Mouse (Mus musculus): ENCODE results near the gene Camta1. TPM values are rescaled to one million over a fixed set of nuclear protein-coding genes. Genes with fewer than 3 reads are reported as not detected.

Gene Camta1
- total and polyA plus RNA-seq, 2 experiments from 2014 or later = 127 to 145 TPM

DNA sequence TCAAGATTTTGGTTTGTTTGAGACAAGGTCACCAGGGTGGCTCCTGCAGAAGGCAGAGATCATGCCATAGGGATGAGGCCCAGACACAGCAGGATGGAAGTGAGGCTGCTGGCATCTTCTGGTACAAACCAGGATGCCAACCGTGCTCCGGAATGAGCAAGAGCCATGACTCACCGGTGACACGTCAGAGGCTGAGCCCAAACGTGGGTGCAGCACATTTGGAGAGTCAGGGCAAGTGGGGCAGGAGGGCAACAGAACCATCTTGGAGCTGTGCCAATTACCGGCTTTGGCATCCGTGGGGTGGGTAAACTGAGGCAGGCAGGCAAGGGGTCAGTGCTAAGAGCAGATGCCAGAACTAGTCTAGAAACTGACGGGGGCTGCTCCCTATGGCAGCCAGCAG is 888.4 kb downstream of the Camta1 start:
- H3K27ac ChIP-seq = no peak overlapping the region
- no peak for TF ChIP-seq CTCF (IDR thresholded peaks at IDR 0.05; ENCODE audit: low read depth)
- no peaks in the 10 kb centered on the region for H3K27me3 ChIP-seq (ENCODE audit: insufficient read depth, low read length)
- H3K4me1 ChIP-seq (ENCODE audit: insufficient read depth, low read length) = no peaks in the 10 kb centered on the region
- no peak overlapping the region for H3K9ac ChIP-seq (replicated peaks; ENCODE audit: low read length)
- H3K4me3 ChIP-seq (ENCODE audit: low read length) = no peak overlapping the region
- DNase-seq (ENCODE audit: low spot score) = no peak
- no peaks in the 10 kb centered on the region for H3K9me3 ChIP-seq (ENCODE audit: low read length)
- no peak overlapping the region for H3K4me2 ChIP-seq (ENCODE audit: low read depth, low read length)
- no peak for ATAC-seq
- no peaks in the 10 kb centered on the region for H3K36me3 ChIP-seq (ENCODE audit: insufficient read depth, low read length)
- 85% methylated on average over 8 of the region's 8 CpGs for WGBS

DNA sequence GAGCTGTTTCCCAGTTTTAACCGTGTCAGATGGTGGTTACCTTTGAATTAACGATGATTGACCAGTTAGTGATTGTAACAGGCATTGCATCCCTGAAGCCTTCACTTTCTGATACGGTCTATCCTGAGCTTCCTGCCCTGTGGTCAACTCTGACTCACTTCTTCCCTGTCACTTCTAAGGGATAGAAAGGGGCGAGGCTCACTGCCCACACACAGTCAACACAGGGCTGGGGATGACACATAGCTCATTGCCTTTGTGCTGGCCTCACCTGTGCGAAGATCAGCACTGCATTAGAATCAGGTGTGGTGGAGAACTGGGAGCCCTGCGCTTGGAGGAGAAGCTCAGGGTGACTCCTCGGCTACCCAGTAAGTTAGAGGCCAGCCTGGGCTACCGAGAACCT is 892.7 kb downstream of the Camta1 start:
- Histone ChIP-seq H3K36me3 (ENCODE audit: insufficient read depth, low read length) (no peaks in the 10 kb centered on the region), H3K4me1 (ENCODE audit: insufficient read depth, low read length) (no peaks in the 10 kb centered on the region), H3K9me3 (ENCODE audit: low read length) (no peaks in the 10 kb centered on the region), H3K27me3 (ENCODE audit: insufficient read depth, low read length) (no peaks in the 10 kb centered on the region), H3K9ac (replicated peaks; ENCODE audit: low read length) (no peak overlapping the region), H3K4me3 (ENCODE audit: low read length) (no peak overlapping the region), H3K27ac (no peak overlapping the region), H3K4me2 (ENCODE audit: low read depth, low read length) (no peak overlapping the region)
- 87% methylated on average over 8 of the region's 8 CpGs for WGBS
- no peak for TF ChIP-seq CTCF (IDR thresholded peaks at IDR 0.05; ENCODE audit: low read depth)
- DNase-seq (ENCODE audit: low spot score) (no peak), ATAC-seq (no peak)

DNA sequence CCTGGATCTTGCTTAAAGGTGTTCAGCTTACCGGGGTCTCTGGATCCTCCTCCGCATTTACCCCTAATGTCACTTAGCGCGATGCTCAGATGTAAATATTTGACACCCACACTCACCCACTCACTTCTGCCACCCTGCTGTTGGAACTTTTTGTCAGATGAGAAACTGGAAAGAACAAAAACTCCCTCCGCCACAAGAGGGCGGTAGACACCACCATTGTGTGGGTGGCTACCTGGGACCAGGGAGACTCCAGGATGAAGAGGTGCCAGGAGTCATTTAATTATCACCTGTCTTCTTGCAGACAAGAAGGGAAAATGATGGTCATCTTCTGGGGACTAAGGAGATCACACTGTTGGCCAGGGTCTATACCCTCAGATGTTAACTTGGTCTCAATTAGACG is 895.1 kb downstream of the Camta1 start:
- H3K27me3 ChIP-seq (ENCODE audit: insufficient read depth, low read length) = no peaks in the 10 kb centered on the region
- peak; percentile 77 for TF ChIP-seq CTCF (IDR thresholded peaks at IDR 0.05; ENCODE audit: low read depth)
- DNase-seq (ENCODE audit: low spot score) (peak; percentile 74), ATAC-seq (no peak)
- H3K4me1 ChIP-seq (ENCODE audit: insufficient read depth, low read length) = no peaks in the 10 kb centered on the region
- H3K4me3 ChIP-seq (ENCODE audit: low read length) = no peak overlapping the region
- no peak overlapping the region for H3K9ac ChIP-seq (replicated peaks; ENCODE audit: low read length)
- no peaks in the 10 kb centered on the region for H3K36me3 ChIP-seq (ENCODE audit: insufficient read depth, low read length)
- WGBS = 24% methylated on average over 7 of the region's 7 CpGs
- H3K27ac ChIP-seq = no peak overlapping the region
- no peak overlapping the region for H3K4me2 ChIP-seq (ENCODE audit: low read depth, low read length)
- no peaks in the 10 kb centered on the region for H3K9me3 ChIP-seq (ENCODE audit: low read length)

DNA sequence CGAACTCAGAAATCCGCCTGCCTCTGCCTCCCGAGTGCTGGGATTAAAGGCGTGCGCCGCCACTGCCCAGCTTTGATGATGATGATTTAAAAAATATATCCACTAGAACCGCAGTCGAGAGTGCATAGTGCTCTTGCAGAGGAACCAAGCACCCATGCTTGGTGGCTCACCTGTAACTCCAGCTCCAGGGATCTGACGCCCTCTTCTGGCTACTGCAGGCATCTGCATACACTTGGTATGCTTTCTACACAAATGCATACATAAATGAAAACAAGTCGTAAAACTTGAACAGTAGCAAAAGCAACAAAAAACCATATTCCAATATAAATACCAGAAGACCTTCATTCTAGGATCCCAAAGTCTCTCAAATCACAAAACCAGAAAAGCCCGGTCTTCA is 896.1 kb downstream of the Camta1 start:
- TF ChIP-seq CTCF (IDR thresholded peaks at IDR 0.05; ENCODE audit: low read depth) = no peak
- Histone ChIP-seq H3K36me3 (ENCODE audit: insufficient read depth, low read length) (no peaks in the 10 kb centered on the region), H3K4me3 (ENCODE audit: low read length) (no peak overlapping the region), H3K9ac (replicated peaks; ENCODE audit: low read length) (no peak overlapping the region), H3K4me1 (ENCODE audit: insufficient read depth, low read length) (no peaks in the 10 kb centered on the region), H3K4me2 (ENCODE audit: low read depth, low read length) (no peak overlapping the region), H3K27me3 (ENCODE audit: insufficient read depth, low read length) (no peaks in the 10 kb centered on the region), H3K9me3 (ENCODE audit: low read length) (no peaks in the 10 kb centered on the region), H3K27ac (no peak overlapping the region)
- DNase-seq (ENCODE audit: low spot score) (no peak), ATAC-seq (no peak)
- WGBS = 72% methylated on average over 11 of the region's 11 CpGs

DNA sequence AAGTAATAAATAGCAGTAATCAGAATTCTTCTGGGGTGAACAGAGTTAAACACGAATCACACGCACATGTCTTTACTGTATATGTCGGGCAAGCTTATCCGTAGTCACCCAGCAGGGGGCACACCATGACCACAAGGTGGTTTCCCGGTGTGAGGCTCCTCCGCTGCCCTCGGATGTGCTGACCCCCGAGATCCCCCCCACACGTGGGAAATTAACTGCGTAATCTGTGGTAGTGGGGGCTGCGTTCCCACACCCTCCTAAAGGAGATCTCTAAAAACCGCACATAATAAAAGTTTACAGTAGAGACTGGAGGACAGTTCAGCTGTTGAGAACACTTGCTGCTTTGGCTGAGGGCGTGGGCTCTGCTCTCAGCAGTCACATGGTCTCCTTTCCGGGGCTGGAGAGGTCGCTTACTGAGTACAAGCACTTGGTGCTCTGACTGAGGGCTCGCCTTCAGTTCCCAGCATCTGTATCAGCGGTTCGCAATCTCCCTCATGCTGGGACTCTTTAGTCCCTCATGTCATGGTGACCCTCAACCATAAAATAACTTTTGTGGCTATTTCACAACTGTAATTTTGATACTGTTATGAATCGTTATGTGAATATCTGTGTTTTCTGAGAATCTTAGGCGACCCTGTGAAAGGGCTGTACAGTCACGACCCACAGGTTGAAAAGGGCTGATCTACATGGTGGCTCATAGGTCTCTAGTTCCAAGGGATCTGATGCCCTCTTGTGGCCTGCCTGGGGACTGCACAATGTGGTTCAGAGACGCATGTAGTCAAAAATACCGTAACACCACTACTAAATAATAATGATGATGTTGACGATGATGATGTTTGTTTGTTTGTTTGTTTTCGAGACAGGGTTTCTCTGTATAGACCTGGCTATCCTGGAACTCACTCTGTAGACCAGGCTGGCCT is 896.8 kb downstream of the Camta1 start:
- peak overlapping the region; percentile 48 for H3K4me2 ChIP-seq (ENCODE audit: low read depth, low read length)
- no peaks in the 10 kb centered on the region for H3K9me3 ChIP-seq (ENCODE audit: low read length)
- peak; percentile 89 for TF ChIP-seq CTCF (IDR thresholded peaks at IDR 0.05; ENCODE audit: low read depth)
- H3K9ac ChIP-seq (replicated peaks; ENCODE audit: low read length) = no peak overlapping the region
- H3K27me3 ChIP-seq (ENCODE audit: insufficient read depth, low read length) = no peaks in the 10 kb centered on the region
- ATAC-seq = peak; percentile 80
- peak overlapping the region; percentile 14 for H3K4me3 ChIP-seq (ENCODE audit: low read length)
- peak; percentile 88 for DNase-seq (ENCODE audit: low spot score)
- no peaks in the 10 kb centered on the region for H3K36me3 ChIP-seq (ENCODE audit: insufficient read depth, low read length)
- WGBS = 13% methylated on average over 25 of the region's 25 CpGs
- no peak overlapping the region for H3K27ac ChIP-seq
- H3K4me1 ChIP-seq (ENCODE audit: insufficient read depth, low read length) = no peaks in the 10 kb centered on the region

DNA sequence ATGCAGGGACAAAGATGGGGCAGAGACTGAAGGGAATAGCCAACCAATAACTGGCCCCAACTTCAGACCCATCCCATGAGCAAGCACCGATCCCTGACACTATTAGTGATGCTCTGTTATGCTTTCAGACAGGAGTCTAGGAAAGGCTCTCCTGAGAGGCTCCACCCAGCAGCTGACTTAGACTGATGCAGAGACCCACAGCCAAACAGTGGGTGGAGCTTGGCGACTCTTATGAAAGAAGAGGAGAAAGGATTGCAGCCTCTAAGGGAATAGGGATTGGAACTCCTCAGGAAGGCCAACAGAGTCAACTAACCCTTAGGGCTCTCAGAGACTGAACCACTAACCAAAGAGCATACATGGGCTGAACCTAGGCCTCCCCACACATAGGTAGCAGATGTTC is 898.0 kb downstream of the Camta1 start:
- Histone ChIP-seq H3K27ac (no peak overlapping the region), H3K4me2 (ENCODE audit: low read depth, low read length) (no peak overlapping the region), H3K4me1 (ENCODE audit: insufficient read depth, low read length) (no peaks in the 10 kb centered on the region), H3K9me3 (ENCODE audit: low read length) (no peaks in the 10 kb centered on the region), H3K36me3 (ENCODE audit: insufficient read depth, low read length) (no peaks in the 10 kb centered on the region), H3K27me3 (ENCODE audit: insufficient read depth, low read length) (no peaks in the 10 kb centered on the region), H3K4me3 (ENCODE audit: low read length) (no peak overlapping the region), H3K9ac (replicated peaks; ENCODE audit: low read length) (no peak overlapping the region)
- TF ChIP-seq CTCF (IDR thresholded peaks at IDR 0.05; ENCODE audit: low read depth) = no peak
- ATAC-seq (no peak), DNase-seq (ENCODE audit: low spot score) (no peak)
- 68% methylated on average over 2 of the region's 2 CpGs for WGBS

DNA sequence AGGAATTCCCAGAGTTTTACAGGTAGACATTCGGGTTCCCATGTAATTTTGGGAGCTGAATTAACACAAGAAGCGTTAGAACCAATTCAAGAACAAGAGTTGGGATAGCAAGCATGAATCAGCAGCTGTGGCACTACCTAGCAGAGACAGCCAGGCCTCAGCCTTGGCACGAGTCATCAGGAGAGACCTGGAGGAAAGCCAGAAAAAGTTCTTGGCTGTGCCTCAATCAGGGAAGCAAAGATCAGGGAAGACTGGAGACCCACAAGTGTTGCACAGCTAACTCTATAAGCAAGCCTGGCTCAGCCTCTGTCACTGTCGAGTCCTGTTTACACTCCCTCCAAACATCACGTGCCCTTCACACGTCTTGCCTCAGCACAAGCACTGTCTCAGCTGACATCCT is 899.4 kb downstream of the Camta1 start:
- Histone ChIP-seq H3K4me2 (ENCODE audit: low read depth, low read length) (no peak overlapping the region), H3K9me3 (ENCODE audit: low read length) (no peaks in the 10 kb centered on the region), H3K27me3 (ENCODE audit: insufficient read depth, low read length) (no peaks in the 10 kb centered on the region), H3K27ac (no peak overlapping the region), H3K9ac (replicated peaks; ENCODE audit: low read length) (no peak overlapping the region), H3K4me3 (ENCODE audit: low read length) (no peak overlapping the region), H3K36me3 (ENCODE audit: insufficient read depth, low read length) (no peaks in the 10 kb centered on the region), H3K4me1 (ENCODE audit: insufficient read depth, low read length) (no peaks in the 10 kb centered on the region)
- no peak for ATAC-seq
- peak; percentile 29 for DNase-seq (ENCODE audit: low spot score)
- WGBS = 53% methylated on average over 6 of the region's 6 CpGs
- TF ChIP-seq CTCF (IDR thresholded peaks at IDR 0.05; ENCODE audit: low read depth) = no peak
